Mouse (Mus musculus) lung, embryonic 14.5 days (tissue): Measurements from ENCODE around the gene Cyb5d1. TPM values are rescaled to one million over a fixed set of nuclear protein-coding genes. Genes with fewer than 3 reads are reported as not detected.

ENCODE experiments used
- ATAC-seq: fragments of 200-750 bp; cut with Nextera tagmentation; 2 replicates; pipeline ENCODE4 v1.8.0; 2017; ENCODE audit warnings: mild to moderate bottlenecking, moderate TSS enrichment, moderate library complexity; ENCODE audit not compliant: insufficient read depth
- DNase-seq: peaks from one replicate; pipeline ENCODE4 v3.0.0-alpha.2; 2015
- H3K27ac ChIP-seq: fragments of 300-500 bp; sonication (generic); 2 replicates; pipeline ENCODE4 v1.5.1; 2014; ENCODE audit warnings: low read depth, mild to moderate bottlenecking, moderate library complexity
- H3K27me3 ChIP-seq: fragments of 300-500 bp; sonication (generic); 2 replicates; pipeline ENCODE4 v1.6.1; 2014; ENCODE audit warnings: low read length, control low read depth; ENCODE audit not compliant: insufficient read depth
- H3K36me3 ChIP-seq: fragments of 300-500 bp; sonication (generic); 2 replicates; pipeline ENCODE4 v1.6.1; 2014; ENCODE audit warnings: control low read depth; ENCODE audit not compliant: insufficient read depth
- H3K4me1 ChIP-seq: fragments of 300-500 bp; sonication (generic); 2 replicates; pipeline ENCODE4 v1.6.1; 2014; ENCODE audit warnings: antibody characterized with exemption, control low read depth; ENCODE audit not compliant: insufficient read depth
- H3K4me2 ChIP-seq: fragments of 300-500 bp; sonication (generic); 2 replicates; pipeline ENCODE4 v1.6.1; 2014; ENCODE audit warnings: mild to moderate bottlenecking
- H3K4me3 ChIP-seq: fragments of 300-500 bp; sonication (generic); 2 replicates; pipeline ENCODE4 v1.5.1; 2014; ENCODE audit warnings: low read depth, low read length
- H3K9ac ChIP-seq: fragments of 300-500 bp; sonication (generic); 2 replicates; pipeline ENCODE4 v1.6.1; 2014
- H3K9me3 ChIP-seq: fragments of 300-500 bp; sonication (generic); 2 replicates; pipeline ENCODE4 v1.6.1; 2016; ENCODE audit warnings: low read depth, low read length, control low read depth
- CTCF ChIP-seq: IDR thresholded peaks from 2 replicates; pipeline ENCODE4 v1.5.1; 2016; ENCODE audit warnings: antibody characterized with exemption, low read depth
- WGBS: fragments of 180-500 bp; shearing (Covaris S2); extraction: QIAGEN DNeasy Blood & Tissue Kit; methylation state at CpG from one replicate; pipeline ENCODE4 v1.1.7; 2014; 5-methylcytosine and 5-hydroxymethylcytosine counted together
- polyA plus RNA-seq: library from polyadenylated mRNA; unstranded; fragments of >200 nt; fragmentation: Nextera tagmentation; extraction: Ambion mirVana; gene quantifications from 2 replicates; pipeline ENCODE4 v1.2.1, GENCODE M21; 2014

Gene Cyb5d1
- polyA plus RNA-seq, 1 experiment from 2014 or later = 27.2 TPM

- ATAC-seq (peak; percentile 11; the same call in 1 of the 2 replicates), DNase-seq (peak; percentile 63)
- H3K4me1 ChIP-seq = peaks cover 27% of the 10 kb centered on the region
- peaks cover 34% of the 10 kb centered on the region for H3K36me3 ChIP-seq
- H3K9me3 ChIP-seq = no peaks in the 10 kb centered on the region
- WGBS = 15% methylated on average over 6 of the region's 6 CpGs
- no peaks in the 10 kb centered on the region for H3K27me3 ChIP-seq
- peak overlapping the region; percentile 95 for H3K4me3 ChIP-seq
- H3K9ac ChIP-seq = peak overlapping the region; percentile 60
- no peak for TF ChIP-seq CTCF
- peak overlapping the region; percentile 97 for H3K4me2 ChIP-seq
- peak overlapping the region; percentile 100 for H3K27ac ChIP-seq
Measured at GRCm38 (mm10) chr11:69365722-69366121, 29.7 kb downstream of the Cyb5d1 start.

DNA sequence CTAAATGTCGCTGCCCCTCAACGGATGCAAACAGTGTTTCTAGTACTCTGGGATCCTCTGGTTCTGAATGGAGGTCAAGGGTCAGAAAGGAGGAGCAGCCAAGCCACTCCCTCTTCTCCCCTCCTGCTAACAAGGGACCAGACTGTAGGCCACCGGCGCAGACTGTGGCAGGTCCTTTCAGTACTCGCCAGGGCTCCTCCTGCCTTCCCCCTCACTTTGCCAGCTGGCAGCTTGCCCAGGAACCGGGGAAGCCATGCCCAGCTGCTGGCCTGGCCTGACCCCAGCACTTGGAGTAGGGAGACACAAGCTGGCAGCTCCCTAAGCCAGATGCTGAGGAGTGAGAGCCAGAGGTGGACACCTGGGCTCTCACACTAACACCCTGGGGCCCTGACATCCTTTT lies 30.5 kb downstream of the Cyb5d1 start:
- no peak for TF ChIP-seq CTCF
- H3K27ac ChIP-seq = peak overlapping the region; percentile 100
- H3K36me3 ChIP-seq = peaks cover 43% of the 10 kb centered on the region
- H3K27me3 ChIP-seq = no peaks in the 10 kb centered on the region
- DNase-seq (peak; percentile 96), ATAC-seq (peak; percentile 76)
- no peak overlapping the region for H3K9ac ChIP-seq
- whole genome bisulfite sequencing = 2% methylated on average over 6 of the region's 6 CpGs
- H3K9me3 ChIP-seq = no peaks in the 10 kb centered on the region
- peak overlapping the region; percentile 97 for H3K4me2 ChIP-seq
- peaks cover 27% of the 10 kb centered on the region for H3K4me1 ChIP-seq
- peak overlapping the region; percentile 95 for H3K4me3 ChIP-seq

GRCm38 (mm10) chr11:69364376-69364775 lies 31.1 kb downstream of the Cyb5d1 start:
- H3K9ac ChIP-seq = peak overlapping the region; percentile 32; the same call in 1 of the 2 replicates

GRCm38 (mm10) chr11:69362479-69362878 lies 33.0 kb downstream of the Cyb5d1 start:
- peaks cover 66% of the 10 kb centered on the region for H3K36me3 ChIP-seq
- peaks cover 24% of the 10 kb centered on the region for H3K4me1 ChIP-seq
- WGBS = 53% methylated on average over 2 of the region's 2 CpGs
- H3K27me3 ChIP-seq = no peaks in the 10 kb centered on the region
- TF ChIP-seq CTCF = peak; percentile 45
- ATAC-seq (no peak), DNase-seq (peak; percentile 41)
- H3K27ac ChIP-seq = no peak overlapping the region
- H3K4me2 ChIP-seq = no peak overlapping the region
- H3K9me3 ChIP-seq = no peaks in the 10 kb centered on the region
- H3K4me3 ChIP-seq = no peak overlapping the region
- H3K9ac ChIP-seq = no peak overlapping the region

More at GRCm38 (mm10) chr11:69364376-69364775, 31.1 kb downstream of the Cyb5d1 start:
- Histone ChIP-seq H3K9me3 (no peaks in the 10 kb centered on the region), H3K4me1 (peaks cover 27% of the 10 kb centered on the region), H3K4me2 (peak overlapping the region; percentile 97), H3K27me3 (no peaks in the 10 kb centered on the region), H3K36me3 (peaks cover 48% of the 10 kb centered on the region), H3K4me3 (peak overlapping the region; percentile 95), H3K27ac (peak overlapping the region; percentile 100)
- WGBS = 26% methylated on average over 8 of the region's 8 CpGs
- TF ChIP-seq CTCF = no peak
- DNase-seq (no peak), ATAC-seq (no peak)

DNA sequence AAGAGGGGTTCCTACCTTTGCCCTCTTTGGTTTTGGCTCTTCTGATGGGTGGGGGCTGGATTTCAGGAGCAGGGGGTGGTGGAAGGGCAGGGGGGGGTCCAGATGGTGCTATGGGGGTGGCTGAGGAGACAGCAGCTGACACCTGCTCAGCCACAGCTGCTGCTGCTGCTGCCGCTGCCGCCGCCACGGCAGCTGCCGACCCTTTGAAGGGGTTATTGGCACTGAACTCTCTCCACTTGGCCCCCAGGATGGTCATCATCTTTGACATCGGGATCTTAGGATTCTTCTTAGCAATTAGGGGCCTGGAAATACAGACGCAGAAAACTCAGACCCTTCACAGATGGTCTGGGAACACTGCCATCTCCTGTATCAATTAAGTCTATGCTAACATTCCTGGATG lies 33.4 kb downstream of the Cyb5d1 start:
- 51% methylated on average over 7 of the region's 7 CpGs for WGBS

GRCm38 (mm10) chr11:69357690-69358089 lies 37.7 kb downstream of the Cyb5d1 start:
- Histone ChIP-seq H3K9me3 (no peaks in the 10 kb centered on the region), H3K36me3 (peaks cover 99% of the 10 kb centered on the region), H3K9ac (no peak overlapping the region), H3K4me2 (no peak overlapping the region), H3K27me3 (no peaks in the 10 kb centered on the region), H3K4me1 (no peaks in the 10 kb centered on the region), H3K4me3 (no peak overlapping the region), H3K27ac (no peak overlapping the region)
- ATAC-seq (no peak), DNase-seq (no peak)
- 83% methylated on average over 12 of the region's 12 CpGs for WGBS
- TF ChIP-seq CTCF = no peak

More for the DNA sequence above, 33.4 kb downstream of the Cyb5d1 start:
- Histone ChIP-seq H3K4me3 (no peak overlapping the region), H3K9me3 (no peaks in the 10 kb centered on the region), H3K36me3 (peaks cover 71% of the 10 kb centered on the region), H3K4me1 (peaks cover 23% of the 10 kb centered on the region), H3K4me2 (no peak overlapping the region), H3K27ac (no peak overlapping the region), H3K9ac (no peak overlapping the region), H3K27me3 (no peaks in the 10 kb centered on the region)
- no peak for DNase-seq
- ATAC-seq = no peak
- no peak for TF ChIP-seq CTCF

GRCm38 (mm10) chr11:69356544-69356943 lies 38.9 kb downstream of the Cyb5d1 start:
- Histone ChIP-seq H3K27me3 (no peaks in the 10 kb centered on the region), H3K36me3 (peaks cover 99% of the 10 kb centered on the region), H3K27ac (no peak overlapping the region), H3K4me2 (no peak overlapping the region), H3K9ac (no peak overlapping the region), H3K4me3 (no peak overlapping the region), H3K4me1 (no peaks in the 10 kb centered on the region), H3K9me3 (no peaks in the 10 kb centered on the region)
- ATAC-seq (no peak), DNase-seq (no peak)
- WGBS = 88% methylated on average over 5 of the region's 5 CpGs
- no peak for TF ChIP-seq CTCF
